9 mouse cellular contexts compared by ENCODE assay signal in the genomic region with DNA sequence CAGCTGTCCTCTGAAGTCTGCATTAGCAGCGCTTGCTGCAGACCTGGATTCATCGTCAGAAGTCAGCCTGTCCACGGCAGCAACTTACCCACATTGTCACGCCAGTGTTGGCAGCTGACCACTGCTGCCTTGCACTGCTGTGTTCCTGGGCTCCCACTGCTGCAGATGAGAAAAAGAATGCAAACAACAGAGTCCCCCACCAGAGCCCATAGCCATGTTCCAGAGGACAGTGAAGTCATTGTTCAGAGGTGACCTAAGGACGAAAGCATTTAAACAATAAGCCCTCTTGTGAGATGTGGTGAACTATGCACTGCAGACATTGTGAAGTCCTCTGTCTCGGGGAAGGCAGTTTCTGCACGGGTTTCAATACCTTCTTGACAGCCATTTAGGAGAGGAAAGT.
DNase-seq lines count a peak whose midpoint lies in the region; ATAC-seq and TF ChIP-seq lines count a peak whose summit lies in the region.
"Had no signal": no experiment of that assay in that cellular context is flagged by ENCODE, and none has a peak within 500 bp of the region (broad histone marks: within the 10 kb centered on the region; RNA-seq: fewer than 3 reads in every experiment).

No protein-coding gene starts in this region.

- WGBS in heart, postnatal 0 days, result 17% methylated on average over 7 of the region's 7 CpGs
- WGBS in limb, embryonic 12.5 days, result 51% methylated on average over 7 of the region's 7 CpGs

- H3K27ac ChIP-seq in heart, postnatal 0 days (ENCODE audit: low read depth), result peak overlapping the region; percentile 23; the same call in 1 of the 2 replicates
- H3K27ac ChIP-seq in limb, embryonic 12.5 days, result peak overlapping the region; percentile 73
- H3K27ac ChIP-seq: liver, embryonic 13.5 days had no signal

- TF ChIP-seq CTCF in heart, postnatal 0 days (IDR thresholded peaks at IDR 0.05; ENCODE audit: low read depth), result no peak

- peak overlapping the region; percentile 22; the same call in 1 of the 2 replicates for H3K9ac ChIP-seq in heart, postnatal 0 days (replicated peaks; ENCODE audit: low read depth, low read length)
- no peak overlapping the region for H3K9ac ChIP-seq in limb, embryonic 12.5 days (replicated peaks)
- H3K9ac ChIP-seq: liver, embryonic 13.5 days had no signal

- peak; percentile 44 for ATAC-seq in frontal cortex, adult (ENCODE audit: low TSS enrichment)
- ATAC-seq in heart, postnatal 0 days (ENCODE audit: insufficient read depth, low read depth), result peak; percentile 80
- peak; percentile 63; the same call in 1 of the 2 replicates for ATAC-seq in limb, embryonic 12.5 days (ENCODE audit: insufficient number of reproducible peaks, insufficient read depth, low FRiP score, low TSS enrichment, low read depth)

- H3K4me2 ChIP-seq in heart, postnatal 0 days (ENCODE audit: low read depth, low read length), result peak overlapping the region; percentile 52
- no peak overlapping the region for H3K4me2 ChIP-seq in limb, embryonic 12.5 days
- H3K4me2 ChIP-seq: liver, embryonic 13.5 days had no signal

- H3K4me3 ChIP-seq in heart, postnatal 0 days (ENCODE audit: low read depth, low read length), result peak overlapping the region; percentile 23
- no peak overlapping the region for H3K4me3 ChIP-seq in limb, embryonic 12.5 days (replicated peaks)
- H3K4me3 ChIP-seq: liver, embryonic 13.5 days had no signal

- H3K27me3 ChIP-seq in heart, postnatal 0 days (ENCODE audit: control insufficient read depth, insufficient read depth, low read length), result no peaks in the 10 kb centered on the region
- H3K27me3 ChIP-seq in limb, embryonic 12.5 days, result no peaks in the 10 kb centered on the region; the same call in 1 of the 2 replicates
- H3K27me3 ChIP-seq: liver, embryonic 13.5 days had no signal

- no peaks in the 10 kb centered on the region for H3K36me3 ChIP-seq in heart, postnatal 0 days (replicated peaks; ENCODE audit: control insufficient read depth, insufficient read depth, low read length)
- H3K36me3 ChIP-seq in limb, embryonic 12.5 days, result 0 out of 2 replicates have a peak, but pooled peaks cover 4% of the 10 kb centered on the region
- H3K36me3 ChIP-seq: liver, embryonic 13.5 days had no signal

- TF ChIP-seq EP300 in heart, postnatal 0 days (IDR thresholded peaks at IDR 0.05; ENCODE audit: low read depth), result no peak

- no peak for DNase-seq in frontal cortex, postnatal 25 days (ENCODE audit: low spot score in 2 of 2)
- peak; percentile 53 to 56 for DNase-seq in cerebellum, postnatal 25 days
- peak; percentile 64 for DNase-seq in heart, postnatal 0 days (ENCODE audit: low spot score)
- DNase-seq in adipocyte (ENCODE audit: low spot score), result no peak
- DNase-seq in liver, result no peak
- no peak for DNase-seq in spleen, postnatal 10 days (ENCODE audit: low spot score in 2 of 2)
- DNase-seq: liver, embryonic 13.5 days had no signal

- peaks cover 12% of the 10 kb centered on the region for H3K4me1 ChIP-seq in heart, postnatal 0 days (ENCODE audit: control insufficient read depth, insufficient read depth)
- H3K4me1 ChIP-seq in limb, embryonic 12.5 days (replicated peaks), result peaks cover 40% of the 10 kb centered on the region
- H3K4me1 ChIP-seq: liver, embryonic 13.5 days had no signal

- no peaks in the 10 kb centered on the region for H3K9me3 ChIP-seq in heart, postnatal 0 days (replicated peaks; ENCODE audit: control insufficient read depth, low read length)
- no peaks in the 10 kb centered on the region for H3K9me3 ChIP-seq in limb, embryonic 12.5 days
- H3K9me3 ChIP-seq: liver, embryonic 13.5 days had no signal

Comparison
In these comparisons a context has a peak if more than half of its experiments do, and no peak if none do; other contexts are left out.
1. DNase-seq: peak in cerebellum, postnatal 25 days (2 of 2) and heart, postnatal 0 days (single experiment); none in frontal cortex, postnatal 25 days (0 of 2), adipocyte (single experiment), liver (single experiment) and spleen, postnatal 10 days (0 of 2).
2. Peak in every context shown above with its lines, with median percentiles within 50 percentile points of each other: ATAC-seq.